Comparison of ENCODE assay signal across 9 mouse cellular contexts in genomic region chr12:75599490-75599889, GRCm38 (mm10). TPM values are rescaled to one million over a fixed set of nuclear protein-coding genes. Genes with fewer than 3 reads are reported as not detected.
DNase-seq lines count a peak whose midpoint lies in the region; ATAC-seq lines count a peak whose summit lies in the region.
"Had no signal": no experiment of that assay in that cellular context is flagged by ENCODE, and none has a peak within 500 bp of the region (broad histone marks: within the 10 kb centered on the region; RNA-seq: fewer than 3 reads in every experiment).

No protein-coding gene starts in this region.

- ATAC-seq in forebrain, embryonic 14.5 days: no peak
- ATAC-seq in forebrain, embryonic 16.5 days: no peak

- H3K4me3 ChIP-seq in forebrain, embryonic 14.5 days (ENCODE audit: low read depth, low read length): no peak overlapping the region
- H3K4me3 ChIP-seq in forebrain, embryonic 16.5 days (replicated peaks; ENCODE audit: low read length): no peak overlapping the region
- H3K4me3 ChIP-seq: midbrain, embryonic 12.5 days had no signal

- H3K36me3 ChIP-seq in forebrain, embryonic 14.5 days (ENCODE audit: control insufficient read depth, insufficient read depth, low read length): no peaks in the 10 kb centered on the region
- H3K36me3 ChIP-seq in forebrain, embryonic 16.5 days (ENCODE audit: control insufficient read depth, insufficient read depth): no peaks in the 10 kb centered on the region
- H3K36me3 ChIP-seq: midbrain, embryonic 12.5 days had no signal

- no peak overlapping the region for H3K9ac ChIP-seq in forebrain, embryonic 14.5 days (ENCODE audit: low read length)
- H3K9ac ChIP-seq in forebrain, embryonic 16.5 days (replicated peaks; ENCODE audit: low read depth, low read length): no peak overlapping the region
- H3K9ac ChIP-seq: midbrain, embryonic 12.5 days had no signal

- H3K9me3 ChIP-seq in forebrain, embryonic 14.5 days (replicated peaks; ENCODE audit: control insufficient read depth, low read length): no peaks in the 10 kb centered on the region
- no peaks in the 10 kb centered on the region for H3K9me3 ChIP-seq in forebrain, embryonic 16.5 days (ENCODE audit: control insufficient read depth, low read length)
- H3K9me3 ChIP-seq: midbrain, embryonic 12.5 days had no signal

- peak; percentile 93 for DNase-seq in heart, adult 11 months
- DNase-seq in heart, postnatal 36 days: no peak
- DNase-seq in 3T3-L1 (ENCODE audit: low read depth, low spot score) (peak; percentile 65), liver (peak; percentile 72)
- DNase-seq in embryo, embryonic 10.5 days (ENCODE audit: low spot score): peak; percentile 75
- no peak for DNase-seq in layer of hippocampus, adult 11-12 months (ENCODE audit: low spot score)
- DNase-seq in forebrain, embryonic 14.5 days (ENCODE audit: low spot score): no peak

- 22% methylated on average over 4 of the region's 4 CpGs for WGBS in forebrain, embryonic 14.5 days
- 23% methylated on average over 4 of the region's 4 CpGs for WGBS in forebrain, embryonic 16.5 days

- no peak overlapping the region for H3K4me2 ChIP-seq in forebrain, embryonic 14.5 days (ENCODE audit: low read length)
- no peak overlapping the region for H3K4me2 ChIP-seq in forebrain, embryonic 16.5 days (ENCODE audit: low read length)
- H3K4me2 ChIP-seq: midbrain, embryonic 12.5 days had no signal

- H3K4me1 ChIP-seq in forebrain, embryonic 14.5 days (ENCODE audit: control insufficient read depth, insufficient read depth, low read length): peaks cover 1% of the 10 kb centered on the region
- peaks cover under 1% of the 10 kb centered on the region for H3K4me1 ChIP-seq in forebrain, embryonic 16.5 days (replicated peaks; ENCODE audit: control insufficient read depth, insufficient read depth, low read length)

- H3K27ac ChIP-seq in forebrain, embryonic 14.5 days (ENCODE audit: low read depth, low read length): no peak overlapping the region
- H3K27ac ChIP-seq in forebrain, embryonic 16.5 days (ENCODE audit: low read length): no peak overlapping the region
- H3K27ac ChIP-seq: midbrain, embryonic 12.5 days had no signal

- H3K27me3 ChIP-seq in forebrain, embryonic 14.5 days (replicated peaks; ENCODE audit: control insufficient read depth, insufficient read depth, low read length): no peaks in the 10 kb centered on the region
- no peaks in the 10 kb centered on the region for H3K27me3 ChIP-seq in forebrain, embryonic 16.5 days (replicated peaks; ENCODE audit: control insufficient read depth, insufficient read depth, low read length)
- H3K27me3 ChIP-seq: midbrain, embryonic 12.5 days had no signal

- intact Hi-C loops in heart, postnatal 36 days (cut with DNase I): loop anchor here (5.0 to 10.0 kb wide), 2 partner anchors 68 to 75 kb away; partner anchors contain the start of gene Wdr89

RNA-seq across cellular contexts. Expression of gene Ppp2r5e, which starts 3.4 kb away (rescaled TPM):
- total RNA-seq in heart, postnatal 36 days (2021): 10 to 100 TPM; 32.4 to 32.8 TPM
- polyA plus RNA-seq in forebrain, embryonic 14.5 days (2014; fragmentation: Nextera tagmentation; extraction: Ambion mirVana): 25.8 and 26.9 TPM in 2 replicates
- polyA plus RNA-seq in forebrain, embryonic 16.5 days (2015; fragmentation: Nextera tagmentation; extraction: Ambion mirVana): 22.1 and 23.8 TPM in 2 replicates

Comparison
In these comparisons a context has a peak if more than half of its experiments do, and no peak if none do; other contexts are left out.
1. DNase-seq: peak in heart, adult 11 months (single experiment), 3T3-L1 (single experiment), embryo, embryonic 10.5 days (single experiment) and liver (single experiment); none in heart, postnatal 36 days (0 of 2), layer of hippocampus, adult 11-12 months (single experiment) and forebrain, embryonic 14.5 days (single experiment).